Mouse (Mus musculus) small intestine, adult 2 months (tissue): ENCODE data around the gene Wdr48.

Experiments
- CTCF ChIP-seq: fragments of 200-500 bp; IDR thresholded peaks from 2 replicates; pipeline ENCODE4 v1.5.1; 2012; ENCODE audit warnings: low read depth, mild to moderate bottlenecking, control low read depth, inconsistent platforms, low read length, moderate library complexity, mixed read lengths; ENCODE audit not compliant: insufficient replicate concordance, insufficient read length; ENCODE audit errors: extremely low read depth
- POLR2A ChIP-seq: fragments of 200-500 bp; IDR thresholded peaks from 2 replicates; pipeline ENCODE4 v1.6.1; 2012; ENCODE audit warnings: low read depth, mild to moderate bottlenecking, control low read depth, inconsistent platforms, low read length, moderate library complexity

GRCm38 (mm10) chr9:119964206-119964605, 69.5 kb downstream of the Wdr48 start:
- TF ChIP-seq CTCF (no peak), POLR2A (no peak)
